Mouse (Mus musculus) liver, adult 10 weeks (tissue): ENCODE measurements around the gene Rbbp6. TPM values are rescaled to one million over a fixed set of nuclear protein-coding genes. Genes with fewer than 3 reads are reported as not detected.

ENCODE experiments used
- polyA plus RNA-seq: library from polyadenylated mRNA; stranded (reverse); fragments of 350-450 nt; fragmentation: Illumina TruSeq; extraction: RNeasy Lipid Tissue Mini Kit (QIAGEN cat#74804); gene quantifications from one replicate; pipeline ENCODE4 v1.2.3, GENCODE M21; 2014; ENCODE audit warnings: low read depth, low replicate concordance

Rbbp6 gene
- 44.6 TPM for polyA plus RNA-seq

DNA sequence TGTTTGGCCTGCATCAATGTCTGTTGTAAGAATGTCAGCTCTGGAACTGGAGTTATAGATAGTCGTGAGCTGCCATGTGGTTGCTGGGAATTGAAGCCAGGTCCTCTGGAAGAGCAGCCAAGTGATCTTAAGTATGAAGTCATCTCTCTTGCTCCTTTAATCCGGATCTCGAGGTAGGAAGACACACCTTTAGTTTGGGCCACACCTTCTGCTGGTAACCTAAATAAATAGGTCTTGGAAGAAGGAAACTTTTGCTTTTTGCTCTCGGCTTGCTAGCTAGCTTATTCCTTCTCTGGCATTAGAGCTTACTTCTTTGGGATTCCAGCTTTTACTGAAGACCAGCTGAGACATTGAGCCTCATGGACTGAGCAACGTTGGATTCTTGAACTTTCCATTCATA lies at the start of gene Rbbp6:
Rbbp6 (plus strand) TSS at position 301 of the 400 bp plus-strand sequence.

Other genes with a start within 250 kb of the Rbbp6 start
- gene Tnrc6a, start 158.2 kb downstream of the Rbbp6 start, polyA plus RNA-seq = 23.9 TPM
- gene Slc5a11, start 249.1 kb downstream of the Rbbp6 start, polyA plus RNA-seq = not detected